ENCODE assay signal across 20 mouse cellular contexts in the genomic region with DNA sequence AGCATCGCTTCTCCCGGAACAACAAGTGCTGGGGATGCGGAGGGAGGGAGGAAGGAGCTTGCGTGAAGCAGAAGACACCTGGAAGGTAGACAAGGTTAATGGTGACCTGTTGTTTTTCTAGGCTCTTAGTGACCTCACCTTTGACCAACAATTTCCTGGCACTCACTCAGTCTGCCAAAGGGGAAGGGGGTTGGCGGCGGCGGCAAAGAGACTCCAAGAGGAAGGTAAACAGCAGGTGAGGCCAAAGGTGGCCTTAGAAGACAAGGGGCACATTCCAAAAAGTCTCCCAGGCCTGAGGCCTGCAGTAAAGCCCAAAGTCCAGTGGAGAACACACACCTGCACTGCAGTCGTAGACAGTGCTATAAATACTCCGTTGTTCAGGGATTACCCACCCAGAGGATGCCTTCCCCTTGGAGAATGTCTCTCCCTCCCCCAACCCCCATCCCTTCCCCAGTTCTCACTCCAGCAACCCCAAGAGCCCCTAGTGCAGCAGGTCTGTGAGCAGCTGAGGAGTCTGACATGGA. TPM values are rescaled to one million over a fixed set of nuclear protein-coding genes. Genes with fewer than 3 reads are reported as not detected.
A peak's percentile ranks its signal among the peaks of the same experiment; 100 is the strongest.
DNase-seq lines count a peak whose midpoint lies in the region; ATAC-seq and TF ChIP-seq lines count a peak whose summit lies in the region.
"Had no signal": no experiment of that assay in that cellular context is flagged by ENCODE, and none has a peak within 500 bp of the region (broad histone marks: within the 10 kb centered on the region; RNA-seq: fewer than 3 reads in every experiment).

No protein-coding gene starts in this region.

- 67% methylated on average over 9 of the region's 9 CpGs for WGBS in kidney, embryonic 15.5 days
- 66% methylated on average over 9 of the region's 9 CpGs for WGBS in lung, postnatal 0 days
- WGBS in small intestine, adult 2 months, result 26% methylated on average over 9 of the region's 9 CpGs

- H3K4me1 ChIP-seq in kidney, embryonic 15.5 days, result peaks cover 12% of the 10 kb centered on the region; the same call in 1 of the 2 replicates
- no peaks in the 10 kb centered on the region for H3K4me1 ChIP-seq in lung, postnatal 0 days (ENCODE audit: insufficient read depth, low read depth, low read length)
- peaks cover 37% of the 10 kb centered on the region for H3K4me1 ChIP-seq in small intestine, adult 2 months (ENCODE audit: control insufficient read depth, insufficient read depth, insufficient read length, low read length)
- H3K4me1 ChIP-seq: embryonic facial prominence, embryonic 15.5 days had no signal

- no peak overlapping the region for H3K9ac ChIP-seq in kidney, embryonic 15.5 days
- H3K9ac ChIP-seq in lung, postnatal 0 days (replicated peaks; ENCODE audit: low read depth), result no peak overlapping the region
- H3K9ac ChIP-seq: embryonic facial prominence, embryonic 15.5 days; hindbrain, embryonic 13.5 days; neural tube, embryonic 15.5 days had no signal

- no peak overlapping the region for H3K4me2 ChIP-seq in kidney, embryonic 15.5 days
- H3K4me2 ChIP-seq in lung, postnatal 0 days (replicated peaks; ENCODE audit: low read depth, low read length), result no peak overlapping the region
- H3K4me2 ChIP-seq: embryonic facial prominence, embryonic 15.5 days; heart, embryonic 11.5 days; hindbrain, embryonic 13.5 days; neural tube, embryonic 15.5 days had no signal

- no peak for ATAC-seq in kidney, embryonic 15.5 days (replicated peaks; ENCODE audit: low FRiP score)
- ATAC-seq in lung, postnatal 0 days, result peak; percentile 53; the same call in 1 of the 2 replicates
- ATAC-seq: midbrain, embryonic 16.5 days had no signal

- no peaks in the 10 kb centered on the region for H3K36me3 ChIP-seq in kidney, embryonic 15.5 days
- H3K36me3 ChIP-seq in lung, postnatal 0 days (ENCODE audit: insufficient read depth, low read length), result no peaks in the 10 kb centered on the region
- no peaks in the 10 kb centered on the region for H3K36me3 ChIP-seq in small intestine, adult 2 months (ENCODE audit: control insufficient read depth, insufficient read depth, low read length)
- H3K36me3 ChIP-seq: embryonic facial prominence, embryonic 15.5 days; forebrain, embryonic 10.5 days; G1E; hindbrain, embryonic 13.5 days; neural tube, embryonic 15.5 days had no signal

- no peaks in the 10 kb centered on the region for H3K9me3 ChIP-seq in kidney, embryonic 15.5 days (replicated peaks)
- H3K9me3 ChIP-seq in lung, postnatal 0 days (ENCODE audit: low read length), result no peaks in the 10 kb centered on the region
- H3K9me3 ChIP-seq: embryonic facial prominence, embryonic 15.5 days; forebrain, embryonic 10.5 days; G1E; hindbrain, embryonic 13.5 days; neural tube, embryonic 15.5 days had no signal

- peak; percentile 66 for DNase-seq in kidney, adult 18-20 months
- DNase-seq in lung, postnatal 0 days (ENCODE audit: low spot score), result peak; percentile 27
- DNase-seq in lung, postnatal 10 days, result no peak
- peak; percentile 49 for DNase-seq in kidney, postnatal 10 days
- no peak for DNase-seq in right cerebral cortex, postnatal 4 days
- DNase-seq in embryo, embryonic 10.5 days (ENCODE audit: low spot score), result no peak
- DNase-seq: cerebellum, adult 18-20 months; cerebellum, postnatal 25 days; gastrocnemius, adult 2 months; heart, postnatal 10 days; thymus, postnatal 14 days had no signal

- no peak overlapping the region for H3K27ac ChIP-seq in kidney, embryonic 15.5 days
- no peak overlapping the region for H3K27ac ChIP-seq in lung, postnatal 0 days (ENCODE audit: low read length)
- peak overlapping the region; percentile 81 for H3K27ac ChIP-seq in small intestine, adult 2 months (ENCODE audit: insufficient read depth, low read depth, low read length)
- H3K27ac ChIP-seq: embryonic facial prominence, embryonic 15.5 days; forebrain, embryonic 10.5 days; gastrocnemius, adult 2 months; hindbrain, embryonic 13.5 days; neural tube, embryonic 15.5 days had no signal

- TF ChIP-seq POLR2A in small intestine, adult 2 months (IDR thresholded peaks at IDR 0.05; ENCODE audit: low read depth, low read length), result no peak

- no peaks in the 10 kb centered on the region for H3K27me3 ChIP-seq in kidney, embryonic 15.5 days
- no peaks in the 10 kb centered on the region for H3K27me3 ChIP-seq in lung, postnatal 0 days (replicated peaks; ENCODE audit: insufficient read depth, low read length)
- no peaks in the 10 kb centered on the region; the same call in 1 of the 2 replicates for H3K27me3 ChIP-seq in small intestine, adult 2 months (ENCODE audit: control insufficient read depth, insufficient read depth, low read length)
- H3K27me3 ChIP-seq: embryonic facial prominence, embryonic 15.5 days; hindbrain, embryonic 13.5 days; neural tube, embryonic 15.5 days had no signal

- TF ChIP-seq EP300 in lung, postnatal 0 days (IDR thresholded peaks at IDR 0.05), result no peak

- H3K4me3 ChIP-seq in kidney, embryonic 15.5 days (replicated peaks), result no peak overlapping the region
- H3K4me3 ChIP-seq in lung, postnatal 0 days (ENCODE audit: low read depth, low read length), result no peak overlapping the region
- H3K4me3 ChIP-seq in small intestine, adult 2 months (ENCODE audit: low read depth, low read length), result no peak overlapping the region
- H3K4me3 ChIP-seq: embryonic facial prominence, embryonic 15.5 days; forebrain, embryonic 10.5 days; gastrocnemius, adult 2 months; hindbrain, embryonic 13.5 days; neural tube, embryonic 15.5 days had no signal

- TF ChIP-seq CTCF in lung, postnatal 0 days (IDR thresholded peaks at IDR 0.05), result no peak
- no peak for TF ChIP-seq CTCF in small intestine, adult 2 months (IDR thresholded peaks at IDR 0.05; ENCODE audit: extremely low read depth, insufficient read length, insufficient replicate concordance, low read depth, low read length)

RNA-seq across cellular contexts. Expression of a gene that starts 35.2 kb away (rescaled TPM):
- 5.9 and 6.6 TPM in 2 replicates for polyA plus RNA-seq in kidney, embryonic 15.5 days (2015; fragmentation: Nextera tagmentation; extraction: Ambion mirVana)
- polyA plus RNA-seq in lung, postnatal 0 days (2015; fragmentation: Nextera tagmentation; extraction: Ambion mirVana), result 21.4 and 31.9 TPM in 2 replicates
- 108 and 177 TPM in 2 replicates for polyA plus RNA-seq in small intestine, adult 2 months (2012; rRNA removed)

Comparison
In these comparisons a context has a peak if more than half of its experiments do, and no peak if none do; other contexts are left out.
1. DNase-seq: peak in kidney, adult 18-20 months (single experiment), lung, postnatal 0 days (single experiment) and kidney, postnatal 10 days (single experiment); none in lung, postnatal 10 days (single experiment), right cerebral cortex, postnatal 4 days (single experiment) and embryo, embryonic 10.5 days (single experiment).